In genomic region chr3:104237846-104238440, GRCm38 (mm10) we compare ENCODE assay signal across 19 mouse cellular contexts. TPM values are rescaled to one million over a fixed set of nuclear protein-coding genes. Genes with fewer than 3 reads are reported as not detected.
DNase-seq lines count a peak whose midpoint lies in the region; ATAC-seq and TF ChIP-seq lines count a peak whose summit lies in the region.
"Had no signal": no experiment of that assay in that cellular context is flagged by ENCODE, and none has a peak within 500 bp of the region (broad histone marks: within the 10 kb centered on the region; RNA-seq: fewer than 3 reads in every experiment).

No protein-coding gene starts in this region.

- no peak overlapping the region for H3K9ac ChIP-seq in forebrain, embryonic 14.5 days (ENCODE audit: low read length)
- no peak overlapping the region for H3K9ac ChIP-seq in forebrain, embryonic 11.5 days (ENCODE audit: low read length)
- no peak overlapping the region for H3K9ac ChIP-seq in lung, embryonic 14.5 days
- H3K9ac ChIP-seq in hindbrain, embryonic 13.5 days, result no peak overlapping the region
- no peak overlapping the region for H3K9ac ChIP-seq in midbrain, postnatal 0 days (replicated peaks; ENCODE audit: low read length, poor library complexity, severe bottlenecking)
- H3K9ac ChIP-seq: heart, embryonic 13.5 days; liver, embryonic 14.5 days had no signal

- H3K9me3 ChIP-seq in forebrain, embryonic 14.5 days (replicated peaks; ENCODE audit: control insufficient read depth, low read length), result no peaks in the 10 kb centered on the region
- H3K9me3 ChIP-seq in forebrain, embryonic 11.5 days (ENCODE audit: control insufficient read depth, low read length), result no peaks in the 10 kb centered on the region
- H3K9me3 ChIP-seq in lung, embryonic 14.5 days (ENCODE audit: low read depth, low read length), result no peaks in the 10 kb centered on the region
- H3K9me3 ChIP-seq in hindbrain, embryonic 13.5 days, result no peaks in the 10 kb centered on the region
- no peaks in the 10 kb centered on the region for H3K9me3 ChIP-seq in midbrain, postnatal 0 days (ENCODE audit: low read length)
- H3K9me3 ChIP-seq: G1E; heart, embryonic 13.5 days had no signal

- no peaks in the 10 kb centered on the region for H3K27me3 ChIP-seq in forebrain, embryonic 14.5 days (replicated peaks; ENCODE audit: control insufficient read depth, insufficient read depth, low read length)
- H3K27me3 ChIP-seq in forebrain, embryonic 11.5 days (ENCODE audit: control insufficient read depth, insufficient read depth, low read length), result no peaks in the 10 kb centered on the region
- no peaks in the 10 kb centered on the region for H3K27me3 ChIP-seq in lung, embryonic 14.5 days (ENCODE audit: insufficient read depth, low read length)
- no peaks in the 10 kb centered on the region for H3K27me3 ChIP-seq in hindbrain, embryonic 13.5 days
- H3K27me3 ChIP-seq in midbrain, postnatal 0 days (ENCODE audit: insufficient read depth, low read length), result no peaks in the 10 kb centered on the region
- H3K27me3 ChIP-seq: heart, embryonic 13.5 days had no signal

- DNase-seq in forebrain, embryonic 14.5 days (ENCODE audit: low spot score), result peak; percentile 17
- DNase-seq in forebrain, embryonic 11.5 days (ENCODE audit: low spot score), result no peak
- peak; percentile 29 for DNase-seq in lung, embryonic 14.5 days
- no peak for DNase-seq in lung, postnatal 25 days (ENCODE audit: low spot score)
- DNase-seq in midbrain, postnatal 0 days (ENCODE audit: low spot score), result no peak
- no peak for DNase-seq in right cerebral cortex, adult 18-20 months
- DNase-seq: cerebellum, adult 11 months; gastrocnemius, adult 2 months; heart, postnatal 36 days; lung, postnatal 10 days; thymus, postnatal 36 days had no signal

- no peak overlapping the region for H3K27ac ChIP-seq in forebrain, embryonic 14.5 days (ENCODE audit: low read depth, low read length)
- no peak overlapping the region for H3K27ac ChIP-seq in forebrain, embryonic 11.5 days (ENCODE audit: low read depth, low read length)
- H3K27ac ChIP-seq in lung, embryonic 14.5 days (ENCODE audit: low read depth), result 0 out of 2 replicates have a peak overlapping the region, but pooled peaks have one; percentile 24
- peak overlapping the region; percentile 56 for H3K27ac ChIP-seq in hindbrain, embryonic 13.5 days
- peak overlapping the region; percentile 43; the same call in 1 of the 2 replicates for H3K27ac ChIP-seq in midbrain, postnatal 0 days (ENCODE audit: low read depth, low read length)
- H3K27ac ChIP-seq: gastrocnemius, adult 2 months; heart, embryonic 13.5 days; liver, embryonic 14.5 days had no signal

- H3K36me3 ChIP-seq in forebrain, embryonic 14.5 days (ENCODE audit: control insufficient read depth, insufficient read depth, low read length), result no peaks in the 10 kb centered on the region
- H3K36me3 ChIP-seq in forebrain, embryonic 11.5 days (ENCODE audit: control insufficient read depth, insufficient read depth, low read length), result no peaks in the 10 kb centered on the region
- H3K36me3 ChIP-seq in lung, embryonic 14.5 days (ENCODE audit: insufficient read depth), result no peaks in the 10 kb centered on the region
- H3K36me3 ChIP-seq in hindbrain, embryonic 13.5 days, result no peaks in the 10 kb centered on the region
- no peaks in the 10 kb centered on the region for H3K36me3 ChIP-seq in midbrain, postnatal 0 days (ENCODE audit: insufficient read depth, low read length)
- H3K36me3 ChIP-seq: G1E; heart, embryonic 13.5 days had no signal

- no peak overlapping the region for H3K4me3 ChIP-seq in forebrain, embryonic 14.5 days (ENCODE audit: low read depth, low read length)
- H3K4me3 ChIP-seq in forebrain, embryonic 11.5 days (ENCODE audit: low read depth, low read length), result no peak overlapping the region
- H3K4me3 ChIP-seq in lung, embryonic 14.5 days (ENCODE audit: low read depth, low read length), result no peak overlapping the region
- H3K4me3 ChIP-seq in hindbrain, embryonic 13.5 days, result no peak overlapping the region
- no peak overlapping the region for H3K4me3 ChIP-seq in midbrain, postnatal 0 days (ENCODE audit: low read depth, low read length)
- H3K4me3 ChIP-seq: erythroblast, embryonic 14.5 days; gastrocnemius, adult 2 months; heart, embryonic 13.5 days had no signal

- H3K4me1 ChIP-seq in forebrain, embryonic 14.5 days (ENCODE audit: control insufficient read depth, insufficient read depth, low read length), result no peaks in the 10 kb centered on the region
- H3K4me1 ChIP-seq in forebrain, embryonic 11.5 days (replicated peaks; ENCODE audit: control insufficient read depth, insufficient read depth, low read length), result no peaks in the 10 kb centered on the region
- H3K4me1 ChIP-seq in lung, embryonic 14.5 days (ENCODE audit: insufficient read depth), result peaks cover 4% of the 10 kb centered on the region
- H3K4me1 ChIP-seq in hindbrain, embryonic 13.5 days (replicated peaks), result peaks cover 14% of the 10 kb centered on the region; the same call in 1 of the 2 replicates
- no peaks in the 10 kb centered on the region for H3K4me1 ChIP-seq in midbrain, postnatal 0 days (ENCODE audit: insufficient read depth, low read length)

- no peak for ATAC-seq in forebrain, embryonic 14.5 days
- ATAC-seq in forebrain, embryonic 11.5 days (replicated peaks; ENCODE audit: low FRiP score), result no peak
- no peak for ATAC-seq in lung, embryonic 14.5 days (ENCODE audit: insufficient read depth)
- ATAC-seq in hindbrain, embryonic 13.5 days (ENCODE audit: low FRiP score), result peak; percentile 46; the same call in 1 of the 2 replicates
- no peak for ATAC-seq in midbrain, postnatal 0 days (ENCODE audit: low FRiP score)
- ATAC-seq in activated CD4-positive, CD25-positive, alpha-beta regulatory T cell, adult 4 months, result no peak
- ATAC-seq: CD4-positive, CD25-positive, alpha-beta regulatory T cell, adult 4 months; intestine, embryonic 16.5 days had no signal

- H3K4me2 ChIP-seq in forebrain, embryonic 14.5 days (ENCODE audit: low read length), result no peak overlapping the region
- H3K4me2 ChIP-seq in forebrain, embryonic 11.5 days (ENCODE audit: low read depth, low read length, severe bottlenecking), result no peak overlapping the region
- H3K4me2 ChIP-seq in lung, embryonic 14.5 days, result no peak overlapping the region
- no peak overlapping the region for H3K4me2 ChIP-seq in hindbrain, embryonic 13.5 days
- H3K4me2 ChIP-seq in midbrain, postnatal 0 days (ENCODE audit: low read depth, low read length, poor library complexity, severe bottlenecking), result no peak overlapping the region
- H3K4me2 ChIP-seq: heart, embryonic 13.5 days had no signal

- TF ChIP-seq CTCF in lung, embryonic 14.5 days (IDR thresholded peaks at IDR 0.05; ENCODE audit: low read depth), result no peak
- TF ChIP-seq CTCF in midbrain, postnatal 0 days (IDR thresholded peaks at IDR 0.05), result no peak

- WGBS in forebrain, embryonic 14.5 days, result 57% methylated on average over 10 of the region's 10 CpGs
- 74% methylated on average over 10 of the region's 10 CpGs for WGBS in forebrain, embryonic 11.5 days
- WGBS in lung, embryonic 14.5 days, result 61% methylated on average over 10 of the region's 10 CpGs
- WGBS in hindbrain, embryonic 13.5 days, result 53% methylated on average over 10 of the region's 10 CpGs
- WGBS in midbrain, postnatal 0 days, result 56% methylated on average over 10 of the region's 10 CpGs

RNA-seq across cellular contexts. Expression of gene Magi3, which starts 17.8 kb away (rescaled TPM):
- 5.1 and 5.5 TPM in 2 replicates for polyA plus RNA-seq in forebrain, embryonic 14.5 days (2014; fragmentation: Nextera tagmentation; extraction: Ambion mirVana)
- polyA plus RNA-seq in forebrain, embryonic 11.5 days (2014; fragmentation: Nextera tagmentation; extraction: Ambion mirVana), result 5.0 and 5.5 TPM in 2 replicates
- polyA plus RNA-seq in lung, embryonic 14.5 days (2014; fragmentation: Nextera tagmentation; extraction: Ambion mirVana), result 9.6 and 10.5 TPM in 2 replicates
- 6.2 TPM in 2 replicates for polyA plus RNA-seq in hindbrain, embryonic 13.5 days (2015; fragmentation: Nextera tagmentation; extraction: Ambion mirVana)
- total RNA-seq in midbrain, postnatal 0 days (2014; rRNA removed), result 17.0 and 23.8 TPM in 2 replicates
- polyA plus RNA-seq in midbrain, postnatal 0 days (2015; fragmentation: Nextera tagmentation; extraction: Ambion mirVana), result 2.6 and 3.1 TPM in 2 replicates
- 1 to 10 TPM; 2.1 to 3.0 TPM for polyA plus RNA-seq in activated CD4-positive, CD25-positive, alpha-beta regulatory T cell, adult 4 months (2017; shearing (Covaris generic))
- polyA plus RNA-seq: G1E had no signal

Comparison
In these comparisons a context has a peak if more than half of its experiments do, and no peak if none do; other contexts are left out.
1. DNase-seq: peak in forebrain, embryonic 14.5 days (single experiment) and lung, embryonic 14.5 days (single experiment); none in forebrain, embryonic 11.5 days (single experiment), lung, postnatal 25 days (single experiment), midbrain, postnatal 0 days (single experiment) and right cerebral cortex, adult 18-20 months (single experiment).
2. H3K27ac ChIP-seq: peak in lung, embryonic 14.5 days (single experiment), hindbrain, embryonic 13.5 days (single experiment) and midbrain, postnatal 0 days (single experiment); none in forebrain, embryonic 14.5 days (single experiment) and forebrain, embryonic 11.5 days (single experiment).